Mouse (Mus musculus): ENCODE data around the gene Os9. TPM values are rescaled to one million over a fixed set of nuclear protein-coding genes. Genes with fewer than 3 reads are reported as not detected.

The Os9 gene
- total RNA-seq, 4 experiments from 2014 or later: 7.4 to 13.9 (median 10.8) TPM

Other genes with a start within 250 kb of the Os9 start
- 1 to 10 TPM; 1.4 to 2.5 (median 1.4) TPM for gene Atp23, start 219.8 kb downstream of the Os9 start, total RNA-seq (2022)
- 100 to 1,000 TPM; 103 to 118 (median 106) TPM for gene Ctdsp2, start 142.4 kb downstream of the Os9 start, total RNA-seq (2022)
- gene Avil, start 120.4 kb downstream of the Os9 start, total RNA-seq (2022): 1 to 10 TPM; 2.3 to 5.7 (median 3.6) TPM
- gene Tsfm, start 90.3 kb downstream of the Os9 start, total RNA-seq (2022): 10 to 100 TPM; 19.5 to 24.0 (median 21.7) TPM
- gene Mettl1, start 79.7 kb downstream of the Os9 start, total RNA-seq (2022): 10 to 100 TPM in 1 of 4 experiments, 1 to 10 TPM in 3; 8.6 to 12.4 (median 9.6) TPM
- not detected for gene Eef1akmt3, start 79.6 kb downstream of the Os9 start, total RNA-seq (2022)
- not detected for gene Cyp27b1, start 72.9 kb downstream of the Os9 start, total RNA-seq (2022)
- 1 to 10 TPM in 1 of 4 experiments, under 1 TPM in 3; 0.17 to 1.3 (median 0.76) TPM for gene March9, start 60.9 kb downstream of the Os9 start, total RNA-seq (2022)
- 10 to 100 TPM; 41.3 to 46.4 (median 43.8) TPM for gene Cdk4, start 57.6 kb downstream of the Os9 start, total RNA-seq (2022)
- gene Tspan31, start 50.9 kb downstream of the Os9 start, total RNA-seq (2022): 10 to 100 TPM; 21.0 to 24.9 (median 21.5) TPM
- gene Agap2, start 45.8 kb downstream of the Os9 start, total RNA-seq (2022): 1 to 10 TPM in 2 of 4 experiments, under 1 TPM in 2; 0.60 to 1.7 (median 1.0) TPM
- under 1 TPM; 0.29 to 0.70 (median 0.38) TPM for gene B4galnt1, start 44.1 kb upstream of the Os9 start, total RNA-seq (2022)
- gene Slc26a10, start 59.5 kb upstream of the Os9 start, total RNA-seq (2022): 1 to 10 TPM; 1.8 to 4.1 (median 2.7) TPM
- gene Arhgef25, start 69.0 kb upstream of the Os9 start, total RNA-seq (2022): 10 to 100 TPM in 1 of 4 experiments, 1 to 10 TPM in 3; 7.1 to 12.1 (median 9.0) TPM
- 10 to 100 TPM; 22.1 to 27.1 (median 23.2) TPM for gene Dtx3, start 74.6 kb upstream of the Os9 start, total RNA-seq (2022)
- 1 to 10 TPM; 7.6 to 8.8 (median 8.4) TPM for gene Pip4k2c, start 90.5 kb upstream of the Os9 start, total RNA-seq (2022)
- under 1 TPM; 0.22 to 0.36 (median 0.29) TPM for gene Kif5a, start 142.2 kb upstream of the Os9 start, total RNA-seq (2022)
- gene Dctn2, start 145.2 kb upstream of the Os9 start, total RNA-seq (2022): 100 to 1,000 TPM in 2 of 4 experiments, 10 to 100 TPM in 2; 89.1 to 101 (median 99.3) TPM
- gene Mbd6, start 167.9 kb upstream of the Os9 start, total RNA-seq (2022): 10 to 100 TPM; 16.0 to 20.8 (median 17.4) TPM
- 10 to 100 TPM; 59.2 to 76.6 (median 66.0) TPM for gene Mars, start 190.7 kb upstream of the Os9 start, total RNA-seq (2022)
- gene Arhgap9, start 200.8 kb upstream of the Os9 start, total RNA-seq (2022): 1 to 10 TPM in 1 of 4 experiments, under 1 TPM in 3; 0.39 to 1.2 (median 0.57) TPM
- under 1 TPM; 0.48 to 0.99 (median 0.78) TPM for gene Gli1, start 220.8 kb upstream of the Os9 start, total RNA-seq (2022)
- gene Inhbe, start 233.3 kb upstream of the Os9 start, total RNA-seq (2022): not detected
- not detected for gene Inhbc, start 249.3 kb upstream of the Os9 start, total RNA-seq (2022)